Mouse (Mus musculus): ENCODE results near the gene 1700030J22Rik. TPM values are rescaled to one million over a fixed set of nuclear protein-coding genes. Genes with fewer than 3 reads are reported as not detected.

1700030J22Rik gene
- polyA plus RNA-seq, 1 experiment, result 0.53 TPM

DNA sequence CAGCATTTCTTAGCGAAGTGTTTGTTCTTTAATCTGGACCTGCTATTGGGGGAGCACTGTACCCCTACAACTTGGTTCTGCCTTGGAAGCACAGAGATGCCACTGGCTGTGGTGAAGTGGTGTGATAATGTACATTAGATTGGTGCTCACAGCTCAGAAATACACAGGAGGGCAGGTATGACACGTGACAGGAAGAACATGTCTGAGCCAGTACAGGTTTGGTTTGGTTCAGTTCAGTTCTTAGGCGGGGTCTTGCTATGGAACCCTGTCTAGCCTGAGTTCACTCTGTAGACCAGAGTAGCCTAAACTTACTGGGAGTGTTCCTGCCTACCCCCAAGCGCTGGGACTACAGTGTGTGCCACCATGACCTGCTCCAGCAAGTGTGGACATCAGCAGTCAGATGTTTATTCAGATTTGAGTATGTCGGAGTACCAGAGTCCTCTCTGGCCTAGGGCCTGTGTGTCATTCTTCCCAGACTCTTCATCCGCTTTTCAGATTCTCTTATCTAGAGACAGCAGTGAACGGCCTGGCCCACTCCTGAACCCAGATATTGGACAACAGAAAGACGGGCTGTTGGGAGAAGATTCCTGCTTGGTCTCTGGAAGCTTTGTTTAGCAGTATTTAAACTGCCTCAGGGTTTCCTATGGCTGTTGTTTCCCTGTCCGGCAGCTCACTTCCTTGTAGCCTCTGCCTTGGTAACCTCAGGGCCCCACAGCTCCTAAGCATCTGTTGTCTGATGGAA lies 33.4 kb downstream of the 1700030J22Rik start:
- Histone ChIP-seq H3K4me1 (replicated peaks; ENCODE audit: control insufficient read depth, insufficient read depth, low read length) (peaks cover 31% of the 10 kb centered on the region), H3K36me3 (ENCODE audit: control insufficient read depth, insufficient read depth, low read length) (no peaks in the 10 kb centered on the region), H3K27me3 (ENCODE audit: control insufficient read depth, insufficient read depth, low read length) (no peaks in the 10 kb centered on the region), H3K27ac (ENCODE audit: control insufficient read depth, insufficient read depth, low read length) (no peak overlapping the region), H3K4me3 (ENCODE audit: control insufficient read depth, insufficient read depth, low read length) (no peak overlapping the region)
- TF ChIP-seq POLR2A (IDR thresholded peaks at IDR 0.05; ENCODE audit: control insufficient read depth, extremely low read depth, insufficient read depth, low read length, poor library complexity) (no peak), CTCF (IDR thresholded peaks at IDR 0.05; ENCODE audit: borderline replicate concordance, control insufficient read depth, extremely low read depth, insufficient read depth, low read length, poor library complexity) (no peak)
- no peak for DNase-seq
- WGBS, result 96% methylated on average over 9 of the region's 9 CpGs

DNA sequence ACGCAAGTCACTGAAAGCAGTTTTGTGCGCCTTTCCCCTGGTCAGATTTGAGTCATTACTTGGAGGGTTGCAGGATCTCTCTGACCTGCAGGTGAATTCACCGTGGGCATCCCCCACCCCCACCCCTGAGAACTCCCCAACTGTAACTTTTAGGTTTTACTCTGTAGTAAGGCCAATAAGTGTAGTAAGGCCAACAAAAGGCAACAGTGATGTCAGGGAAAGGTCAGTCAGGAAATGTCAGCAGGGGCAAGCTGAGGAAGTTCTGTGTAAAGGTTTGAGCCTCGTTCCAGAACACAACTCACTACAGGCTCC lies 34.4 kb downstream of the 1700030J22Rik start:
- Histone ChIP-seq H3K27ac (ENCODE audit: control insufficient read depth, insufficient read depth, low read length) (no peak overlapping the region), H3K4me1 (replicated peaks; ENCODE audit: control insufficient read depth, insufficient read depth, low read length) (peaks cover 31% of the 10 kb centered on the region), H3K27me3 (ENCODE audit: control insufficient read depth, insufficient read depth, low read length) (no peaks in the 10 kb centered on the region), H3K4me3 (ENCODE audit: control insufficient read depth, insufficient read depth, low read length) (peak overlapping the region; percentile 87; the same call in 1 of the 2 replicates), H3K36me3 (ENCODE audit: control insufficient read depth, insufficient read depth, low read length) (no peaks in the 10 kb centered on the region)
- no peak for DNase-seq
- 9% methylated on average over 4 of the region's 4 CpGs for WGBS
- no peak for TF ChIP-seq POLR2A (IDR thresholded peaks at IDR 0.05; ENCODE audit: control insufficient read depth, extremely low read depth, insufficient read depth, low read length, poor library complexity)

DNA sequence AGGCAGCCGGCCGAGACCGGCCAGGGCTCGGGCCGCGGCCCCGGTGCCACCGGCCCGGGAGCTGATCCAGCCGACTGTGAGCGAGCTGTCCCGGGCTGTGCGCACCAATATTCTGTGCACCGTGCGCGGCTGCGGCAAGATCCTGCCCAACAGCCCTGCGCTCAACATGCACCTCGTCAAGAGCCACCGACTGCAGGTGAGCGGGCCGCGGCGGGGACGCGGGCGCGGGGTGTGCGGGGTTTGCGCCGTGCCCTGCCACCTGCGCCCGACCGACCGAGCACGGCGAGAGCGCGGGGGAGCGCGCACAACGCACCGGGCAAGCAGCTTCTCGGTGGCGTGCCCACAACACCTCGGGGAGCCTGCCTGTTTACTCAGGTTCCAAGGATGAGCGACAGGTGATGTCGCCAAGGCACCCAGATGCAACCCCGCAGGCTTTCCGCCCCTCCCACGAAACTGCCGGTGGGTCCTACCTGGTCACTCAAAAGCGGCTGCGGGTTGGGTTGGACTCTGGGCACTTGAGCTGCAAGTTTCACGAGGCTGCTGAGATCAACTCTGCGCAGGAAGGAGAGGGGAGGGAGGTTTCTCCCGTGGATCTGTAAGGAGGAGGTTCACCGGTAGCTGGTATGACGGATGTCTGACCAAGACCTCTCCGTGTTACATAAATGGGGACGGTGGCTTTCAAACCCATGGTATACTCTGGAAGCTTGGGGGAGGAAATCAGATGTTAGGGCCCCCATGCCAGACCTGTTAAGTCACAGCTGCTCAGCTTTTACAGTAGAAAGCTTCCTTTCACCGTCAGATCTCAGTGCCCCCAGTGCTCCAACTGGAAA lies 35.0 kb downstream of the 1700030J22Rik start:
- Histone ChIP-seq H3K27me3 (ENCODE audit: control insufficient read depth, insufficient read depth, low read length) (no peaks in the 10 kb centered on the region), H3K4me1 (replicated peaks; ENCODE audit: control insufficient read depth, insufficient read depth, low read length) (peaks cover 31% of the 10 kb centered on the region), H3K4me3 (ENCODE audit: control insufficient read depth, insufficient read depth, low read length) (peak overlapping the region; percentile 87), H3K27ac (ENCODE audit: control insufficient read depth, insufficient read depth, low read length) (no peak overlapping the region), H3K36me3 (ENCODE audit: control insufficient read depth, insufficient read depth, low read length) (no peaks in the 10 kb centered on the region)
- peak; percentile 47 for DNase-seq
- under 1% methylated on average over 62 of the region's 62 CpGs for WGBS
- no peak for TF ChIP-seq CTCF (IDR thresholded peaks at IDR 0.05; ENCODE audit: borderline replicate concordance, control insufficient read depth, extremely low read depth, insufficient read depth, low read length, poor library complexity)
- TF ChIP-seq POLR2A (IDR thresholded peaks at IDR 0.05; ENCODE audit: control insufficient read depth, extremely low read depth, insufficient read depth, low read length, poor library complexity), result no peak

DNA sequence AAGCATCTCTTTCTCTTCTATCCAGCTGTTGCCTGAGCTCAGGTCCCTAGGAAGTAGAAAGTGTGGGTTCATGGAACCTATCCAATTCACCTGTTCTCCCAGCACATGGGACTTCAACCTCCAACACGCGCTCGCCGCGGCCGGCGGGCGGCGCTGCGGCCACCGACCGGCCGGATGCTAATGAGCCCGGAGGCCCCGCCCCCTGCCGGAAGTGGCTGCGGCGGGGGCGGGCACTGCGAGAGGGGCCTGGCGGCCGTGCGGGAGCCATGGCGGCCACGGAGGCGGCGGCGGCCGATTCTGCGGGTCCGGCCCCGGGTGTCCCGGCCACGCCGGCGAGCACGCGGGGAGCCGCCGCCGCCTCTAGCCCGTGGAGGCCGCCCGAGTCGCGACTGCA lies 35.6 kb downstream of the 1700030J22Rik start, which contains the start of gene Atmin:
Gene Atmin (plus strand): TSS at position 233 of the 394 bp plus-strand sequence.
- H3K27ac ChIP-seq (ENCODE audit: control insufficient read depth, insufficient read depth, low read length), result no peak within 1 kb of the TSS
- WGBS, result 1% methylated on average over 46 of the region's 46 CpGs
- H3K4me3 ChIP-seq (ENCODE audit: control insufficient read depth, insufficient read depth, low read length), result peak within 1 kb of the TSS; percentile 87
- peaks cover 31% of the 10 kb centered on the region for H3K4me1 ChIP-seq (replicated peaks; ENCODE audit: control insufficient read depth, insufficient read depth, low read length)
- no peaks in the 10 kb centered on the region for H3K36me3 ChIP-seq (ENCODE audit: control insufficient read depth, insufficient read depth, low read length)
- H3K27me3 ChIP-seq (ENCODE audit: control insufficient read depth, insufficient read depth, low read length), result no peaks in the 10 kb centered on the region
- TF ChIP-seq CTCF (IDR thresholded peaks at IDR 0.05; ENCODE audit: borderline replicate concordance, control insufficient read depth, extremely low read depth, insufficient read depth, low read length, poor library complexity) (peak; percentile 81), POLR2A (IDR thresholded peaks at IDR 0.05; ENCODE audit: control insufficient read depth, extremely low read depth, insufficient read depth, low read length, poor library complexity) (peak; percentile 60; the same call in 1 of the 2 replicates)
- peak; percentile 80 for DNase-seq

GRCm38 (mm10) chr8:116942284-116943058 lies 36.3 kb downstream of the 1700030J22Rik start:
- TF ChIP-seq CTCF (IDR thresholded peaks at IDR 0.05; ENCODE audit: borderline replicate concordance, control insufficient read depth, extremely low read depth, insufficient read depth, low read length, poor library complexity) (no peak), POLR2A (IDR thresholded peaks at IDR 0.05; ENCODE audit: control insufficient read depth, extremely low read depth, insufficient read depth, low read length, poor library complexity) (no peak)
- no peak for DNase-seq
- H3K36me3 ChIP-seq (ENCODE audit: control insufficient read depth, insufficient read depth, low read length), result 0 out of 2 replicates have a peak, but pooled peaks cover 4% of the 10 kb centered on the region
- H3K27ac ChIP-seq (ENCODE audit: control insufficient read depth, insufficient read depth, low read length), result no peak overlapping the region
- H3K4me1 ChIP-seq (replicated peaks; ENCODE audit: control insufficient read depth, insufficient read depth, low read length), result peaks cover 27% of the 10 kb centered on the region
- no peaks in the 10 kb centered on the region for H3K27me3 ChIP-seq (ENCODE audit: control insufficient read depth, insufficient read depth, low read length)
- WGBS, result 80% methylated on average over 12 of the region's 12 CpGs
- no peak overlapping the region for H3K4me3 ChIP-seq (ENCODE audit: control insufficient read depth, insufficient read depth, low read length)

DNA sequence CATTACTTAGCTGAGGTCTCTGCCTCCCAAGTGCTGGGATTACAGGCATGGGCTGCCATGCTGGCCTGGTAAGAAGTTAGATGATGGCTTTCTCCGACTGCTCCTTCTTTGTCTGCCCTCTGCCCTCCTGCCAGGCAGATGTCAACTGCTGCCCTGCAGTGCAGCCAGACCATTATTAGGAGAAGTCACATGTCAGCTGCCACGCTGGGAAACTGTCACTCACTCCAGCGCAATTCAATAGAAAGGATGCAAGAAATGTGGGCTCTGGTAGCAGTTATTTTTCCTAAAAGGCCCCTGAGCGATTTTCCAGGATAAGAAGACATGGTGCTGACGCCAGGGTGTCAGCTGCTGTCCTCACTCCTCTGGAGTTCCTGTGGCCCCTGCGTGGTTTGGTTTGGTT lies 43.3 kb downstream of the 1700030J22Rik start:
- Histone ChIP-seq H3K36me3 (ENCODE audit: control insufficient read depth, insufficient read depth, low read length) (peaks cover 21% of the 10 kb centered on the region), H3K27ac (ENCODE audit: control insufficient read depth, insufficient read depth, low read length) (no peak overlapping the region), H3K4me3 (ENCODE audit: control insufficient read depth, insufficient read depth, low read length) (no peak overlapping the region), H3K27me3 (ENCODE audit: control insufficient read depth, insufficient read depth, low read length) (no peaks in the 10 kb centered on the region), H3K4me1 (replicated peaks; ENCODE audit: control insufficient read depth, insufficient read depth, low read length) (no peaks in the 10 kb centered on the region)
- TF ChIP-seq CTCF (IDR thresholded peaks at IDR 0.05; ENCODE audit: borderline replicate concordance, control insufficient read depth, extremely low read depth, insufficient read depth, low read length, poor library complexity) (no peak), POLR2A (IDR thresholded peaks at IDR 0.05; ENCODE audit: control insufficient read depth, extremely low read depth, insufficient read depth, low read length, poor library complexity) (no peak)
- no peak for DNase-seq
- WGBS, result 84% methylated on average over 6 of the region's 6 CpGs

All from thymus, adult 2 months (tissue).